Mouse (Mus musculus): ENCODE results near the gene Ccdc85a. TPM values are rescaled to one million over a fixed set of nuclear protein-coding genes. Genes with fewer than 3 reads are reported as not detected.

Ccdc85a gene
- polyA plus RNA-seq (2017; shearing (Covaris generic)) = not detected

GRCm38 (mm10) chr11:28583911-28584434 lies at the start of gene Ccdc85a:
TSS of gene Ccdc85a (minus strand) at chr11:28584324.

DNA sequence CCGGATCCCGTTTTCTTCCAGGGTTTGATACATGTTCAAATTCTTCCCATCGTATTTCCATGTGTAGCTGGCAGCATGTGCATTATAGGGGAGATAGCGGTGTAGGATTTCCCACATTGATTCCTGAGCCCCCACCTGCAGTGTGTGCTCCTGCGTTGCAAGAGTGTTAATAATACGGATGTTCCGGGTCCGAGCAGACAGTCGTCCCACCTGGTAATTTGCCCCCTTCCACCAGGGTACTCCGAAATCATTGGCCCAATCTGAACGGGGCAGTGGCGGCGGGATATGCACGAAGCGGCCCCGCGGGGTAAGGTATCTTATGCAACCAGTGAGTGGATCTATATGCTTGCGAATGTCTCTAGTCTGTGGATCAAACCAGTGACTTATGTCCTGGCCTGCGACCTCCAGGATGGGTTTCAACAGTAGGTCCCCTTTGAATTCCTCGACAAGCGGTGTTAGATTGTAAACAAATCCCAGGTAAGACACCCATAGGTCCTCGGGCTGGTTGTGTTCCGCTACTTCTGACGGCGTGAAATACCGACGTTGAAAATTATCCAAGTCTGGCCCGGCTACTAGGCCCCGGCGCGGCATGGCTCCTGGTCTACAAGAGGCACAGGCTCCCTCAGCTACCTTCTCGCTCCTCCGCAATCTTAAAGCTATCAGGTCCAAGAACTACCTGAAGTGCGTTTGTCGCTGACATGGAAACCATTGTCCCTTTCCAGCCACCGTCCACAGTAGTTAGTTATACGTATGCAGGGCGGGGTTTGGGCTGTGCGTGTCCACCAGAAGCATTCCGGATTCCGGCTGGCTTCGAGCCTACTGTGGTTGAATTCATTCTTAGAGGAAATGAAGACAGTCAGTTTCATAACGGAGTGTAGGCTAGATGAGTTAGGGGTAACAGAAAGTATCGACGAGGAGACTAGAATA lies 244.6 kb downstream of the Ccdc85a start, which contains the start of gene Gm6685:
Gene Gm6685, minus strand, starts transcription at position 644 of the 927 bp plus-strand sequence.

Other genes starting within 250 kb of the Ccdc85a start
- not detected for gene Gm6685, start 244.5 kb downstream of the Ccdc85a start, polyA plus RNA-seq (2017; shearing (Covaris generic))